Mouse (Mus musculus) midbrain, postnatal 0 days (tissue): ENCODE results near the gene Clk2. TPM values are rescaled to one million over a fixed set of nuclear protein-coding genes. Genes with fewer than 3 reads are reported as not detected.

Experiments
- ATAC-seq: fragments of 200-750 bp; cut with Nextera tagmentation; 2 replicates; pipeline ENCODE4 v1.8.0; 2017; ENCODE audit warnings: moderate number of reproducible peaks, mild to moderate bottlenecking, moderate TSS enrichment, moderate library complexity; ENCODE audit not compliant: low FRiP score
- DNase-seq: peaks from one replicate; pipeline ENCODE4 v3.0.0-alpha.2; 2015; ENCODE audit warnings: low spot score
- H3K27ac ChIP-seq: fragments of 300-500 bp; sonication (generic); 2 replicates; pipeline ENCODE4 v1.5.1; 2014; ENCODE audit warnings: low read depth, mild to moderate bottlenecking, low read length, mixed read lengths
- H3K27me3 ChIP-seq: fragments of 300-500 bp; sonication (generic); 2 replicates; pipeline ENCODE4 v1.6.1; 2014; ENCODE audit warnings: low read length, control low read depth, mixed read lengths; ENCODE audit not compliant: insufficient read depth
- H3K36me3 ChIP-seq: fragments of 300-500 bp; sonication (generic); 2 replicates; pipeline ENCODE4 v1.6.1; 2014; ENCODE audit warnings: low read length, control low read depth, mixed read lengths; ENCODE audit not compliant: insufficient read depth
- H3K4me1 ChIP-seq: fragments of 300-500 bp; sonication (generic); 2 replicates; pipeline ENCODE4 v1.6.1; 2014; ENCODE audit warnings: mild to moderate bottlenecking, control low read depth, antibody characterized with exemption, low read length, mixed read lengths; ENCODE audit not compliant: insufficient read depth
- H3K4me2 ChIP-seq: fragments of 300-500 bp; sonication (generic); 2 replicates; pipeline ENCODE4 v1.6.1; 2014; ENCODE audit warnings: low read depth, mild to moderate bottlenecking, low read length, mixed read lengths; ENCODE audit not compliant: poor library complexity, severe bottlenecking
- H3K4me3 ChIP-seq: fragments of 300-500 bp; sonication (generic); 2 replicates; pipeline ENCODE4 v1.5.1; 2014; ENCODE audit warnings: low read depth, mild to moderate bottlenecking, low read length, moderate library complexity
- H3K9ac ChIP-seq: fragments of 300-500 bp; sonication (generic); replicated peaks from 2 replicates; pipeline ENCODE4 v1.6.1; 2014; ENCODE audit warnings: mild to moderate bottlenecking, low read length, moderate library complexity, mixed read lengths; ENCODE audit not compliant: poor library complexity, severe bottlenecking
- H3K9me3 ChIP-seq: fragments of 300-500 bp; sonication (generic); 2 replicates; pipeline ENCODE4 v1.6.1; 2016; ENCODE audit warnings: low read length, control low read depth
- CTCF ChIP-seq: IDR thresholded peaks from 2 replicates; pipeline ENCODE4 v1.5.1; 2016; ENCODE audit warnings: antibody characterized with exemption, mild to moderate bottlenecking
- WGBS: fragments of 180-500 bp; shearing (Covaris S2); extraction: QIAGEN DNeasy Blood & Tissue Kit; methylation state at CpG from one replicate; pipeline ENCODE4 v1.1.7; 2014; 5-methylcytosine and 5-hydroxymethylcytosine counted together
- polyA plus RNA-seq: library from polyadenylated mRNA; unstranded; fragments of >200 nt; fragmentation: Nextera tagmentation; extraction: Ambion mirVana; gene quantifications from 2 replicates; pipeline ENCODE4 v1.2.1, GENCODE M21; 2015
- total RNA-seq: library from RNA; depleted of rRNA; stranded (reverse); fragments of >200 nt; gene quantifications from 2 replicates; pipeline ENCODE4 v1.2.3, GENCODE M21; 2014

Gene Clk2
- total and polyA plus RNA-seq, 2 experiments from 2014 or later, result 12.6 to 38.9 TPM

DNA sequence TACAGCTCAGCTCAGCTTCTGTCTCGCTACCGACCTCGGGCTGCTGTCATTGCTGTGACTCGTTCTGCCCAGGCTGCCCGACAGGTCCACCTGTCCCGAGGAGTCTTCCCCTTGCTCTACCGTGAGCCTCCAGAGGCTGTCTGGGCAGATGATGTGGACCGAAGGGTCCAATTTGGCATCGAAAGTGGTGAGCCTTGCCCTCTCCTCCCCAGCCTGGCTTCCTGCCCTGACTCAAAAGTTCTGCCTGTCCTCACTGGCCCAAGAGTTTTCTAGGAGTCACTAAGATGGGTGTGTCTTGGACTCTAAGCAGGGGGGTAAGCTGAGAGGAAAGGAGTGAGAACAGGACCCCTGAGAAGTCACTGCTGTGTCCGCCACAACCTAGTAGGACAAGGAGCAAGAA is 19.8 kb upstream of the Clk2 start:
- Histone ChIP-seq H3K36me3 (no peaks in the 10 kb centered on the region), H3K4me1 (no peaks in the 10 kb centered on the region), H3K4me2 (no peak overlapping the region), H3K9me3 (no peaks in the 10 kb centered on the region), H3K27ac (no peak overlapping the region), H3K27me3 (no peaks in the 10 kb centered on the region), H3K9ac (no peak overlapping the region), H3K4me3 (no peak overlapping the region)
- 85% methylated on average over 10 of the region's 10 CpGs for WGBS
- TF ChIP-seq CTCF, result no peak
- DNase-seq, result no peak
- no peak for ATAC-seq

DNA sequence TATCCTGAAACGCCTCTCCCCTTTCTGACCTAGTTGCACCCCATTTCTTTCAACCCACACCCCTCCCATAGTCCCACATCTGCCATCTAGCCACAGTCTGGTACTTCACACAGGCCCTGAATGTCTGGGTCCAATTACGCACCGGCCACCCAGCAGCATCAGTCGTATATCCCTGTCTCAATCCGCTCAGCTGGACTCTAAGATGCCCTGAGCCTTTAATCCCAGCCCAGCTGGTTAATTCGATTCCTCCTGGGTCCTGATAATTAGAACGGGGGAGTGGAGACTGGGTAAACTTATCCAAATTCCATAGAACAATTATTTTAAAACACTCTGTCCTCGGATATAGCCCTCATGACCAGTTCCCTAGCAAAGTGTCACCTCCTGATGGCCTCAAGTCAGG is 19.0 kb upstream of the Clk2 start:
- 24% methylated on average over 8 of the region's 8 CpGs for WGBS
- Histone ChIP-seq H3K27me3 (no peaks in the 10 kb centered on the region), H3K4me3 (no peak overlapping the region), H3K27ac (no peak overlapping the region), H3K36me3 (peaks cover 4% of the 10 kb centered on the region), H3K4me2 (no peak overlapping the region), H3K4me1 (no peaks in the 10 kb centered on the region), H3K9me3 (no peaks in the 10 kb centered on the region), H3K9ac (no peak overlapping the region)
- no peak for TF ChIP-seq CTCF
- DNase-seq (no peak), ATAC-seq (no peak)

DNA sequence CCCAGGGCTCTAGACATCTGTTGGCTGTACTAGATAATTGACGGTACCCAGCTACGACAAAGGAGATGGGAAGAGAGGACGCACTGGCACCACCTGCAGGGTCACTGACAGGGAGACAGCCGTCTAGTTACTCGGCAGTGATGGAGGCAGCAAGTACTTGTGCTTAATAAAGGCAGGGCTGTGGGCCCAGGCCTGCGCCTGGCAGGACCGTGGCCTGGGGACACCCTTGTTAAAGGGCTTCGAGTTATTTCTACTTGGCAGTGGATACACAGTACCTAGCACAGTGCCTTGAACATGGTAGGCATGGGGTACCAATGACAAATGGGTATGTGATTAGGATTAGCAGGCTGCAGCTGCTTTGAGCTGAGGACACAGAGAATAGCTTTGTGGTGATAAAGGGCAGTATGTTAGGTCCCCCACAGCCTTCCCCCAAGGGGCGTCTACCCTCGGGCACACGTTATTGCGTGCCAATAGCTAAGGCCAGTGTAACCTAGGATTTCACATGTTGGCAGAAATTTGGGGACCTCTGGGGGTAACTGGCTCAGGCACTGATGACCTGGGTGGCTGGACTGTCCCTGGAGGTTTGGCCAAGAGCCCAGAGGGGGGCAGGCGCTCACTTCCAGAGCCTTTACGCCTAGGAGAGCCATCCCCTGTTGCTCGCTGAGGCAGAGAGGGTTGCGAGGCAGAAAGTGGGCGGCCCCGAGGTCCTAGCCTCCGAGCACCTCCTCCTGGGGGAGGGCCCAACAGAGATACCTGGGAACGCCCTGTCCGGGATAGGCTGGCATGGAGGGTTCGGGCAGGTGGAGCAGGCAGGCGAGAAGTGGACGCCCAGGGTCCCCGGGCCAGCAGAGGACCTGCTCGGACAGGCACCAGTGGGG is 17.3 kb upstream of the Clk2 start:
- no peak overlapping the region for H3K9ac ChIP-seq
- H3K27me3 ChIP-seq, result no peaks in the 10 kb centered on the region
- H3K4me1 ChIP-seq, result no peaks in the 10 kb centered on the region
- H3K36me3 ChIP-seq, result peaks cover 12% of the 10 kb centered on the region
- no peak overlapping the region for H3K4me2 ChIP-seq
- no peak for ATAC-seq
- DNase-seq, result no peak
- no peaks in the 10 kb centered on the region for H3K9me3 ChIP-seq
- H3K4me3 ChIP-seq, result no peak overlapping the region
- no peak overlapping the region for H3K27ac ChIP-seq
- TF ChIP-seq CTCF, result peak; percentile 25; the same call in 1 of the 2 replicates
- WGBS, result 28% methylated on average over 26 of the region's 26 CpGs

DNA sequence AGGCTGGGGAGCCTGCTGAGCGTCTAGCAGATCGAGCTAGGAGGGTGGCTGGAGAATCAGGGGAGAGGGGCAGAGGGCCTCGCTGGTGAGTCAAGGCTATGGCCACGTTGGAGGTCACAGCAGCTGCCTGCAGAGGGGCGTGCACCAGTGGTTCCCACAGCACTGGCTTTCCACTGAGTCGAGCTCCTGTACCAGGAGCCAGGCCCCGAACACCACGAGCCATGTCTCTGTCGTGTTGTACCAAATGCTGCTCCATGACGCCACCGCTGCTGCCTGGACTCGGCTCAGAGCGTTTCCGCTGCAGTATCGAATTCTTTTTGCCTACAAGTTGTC is 16.6 kb upstream of the Clk2 start:
- Histone ChIP-seq H3K27me3 (no peaks in the 10 kb centered on the region), H3K27ac (no peak overlapping the region), H3K9me3 (no peaks in the 10 kb centered on the region), H3K9ac (no peak overlapping the region), H3K4me2 (no peak overlapping the region), H3K36me3 (peaks cover 12% of the 10 kb centered on the region), H3K4me1 (no peaks in the 10 kb centered on the region), H3K4me3 (no peak overlapping the region)
- WGBS, result 19% methylated on average over 15 of the region's 15 CpGs
- TF ChIP-seq CTCF, result no peak
- DNase-seq (no peak), ATAC-seq (no peak)

DNA sequence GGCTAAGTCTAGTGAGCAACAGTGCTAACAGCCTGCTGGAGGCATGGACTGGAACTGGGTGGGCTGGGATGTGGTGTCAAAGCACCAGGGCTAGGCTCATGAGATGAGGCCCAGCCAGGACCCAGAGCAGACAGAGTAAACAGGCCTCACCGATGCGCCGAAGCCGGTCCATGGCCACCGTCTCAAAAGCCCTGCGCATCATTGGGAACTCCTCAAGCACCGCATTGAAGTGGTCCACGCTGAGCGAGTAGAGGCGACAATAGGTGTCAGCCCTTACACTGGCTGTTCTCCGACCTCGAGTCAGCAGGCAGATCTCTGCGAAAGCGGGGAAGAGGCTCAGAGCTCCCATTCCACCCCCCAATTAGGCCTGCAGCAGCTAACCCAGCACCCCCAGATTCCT is 16.0 kb upstream of the Clk2 start:
- ATAC-seq, result no peak
- Histone ChIP-seq H3K9ac (no peak overlapping the region), H3K36me3 (peaks cover 12% of the 10 kb centered on the region), H3K27ac (no peak overlapping the region), H3K4me2 (no peak overlapping the region), H3K4me3 (no peak overlapping the region), H3K27me3 (no peaks in the 10 kb centered on the region), H3K4me1 (no peaks in the 10 kb centered on the region), H3K9me3 (no peaks in the 10 kb centered on the region)
- WGBS, result 72% methylated on average over 14 of the region's 14 CpGs
- DNase-seq, result no peak
- no peak for TF ChIP-seq CTCF

DNA sequence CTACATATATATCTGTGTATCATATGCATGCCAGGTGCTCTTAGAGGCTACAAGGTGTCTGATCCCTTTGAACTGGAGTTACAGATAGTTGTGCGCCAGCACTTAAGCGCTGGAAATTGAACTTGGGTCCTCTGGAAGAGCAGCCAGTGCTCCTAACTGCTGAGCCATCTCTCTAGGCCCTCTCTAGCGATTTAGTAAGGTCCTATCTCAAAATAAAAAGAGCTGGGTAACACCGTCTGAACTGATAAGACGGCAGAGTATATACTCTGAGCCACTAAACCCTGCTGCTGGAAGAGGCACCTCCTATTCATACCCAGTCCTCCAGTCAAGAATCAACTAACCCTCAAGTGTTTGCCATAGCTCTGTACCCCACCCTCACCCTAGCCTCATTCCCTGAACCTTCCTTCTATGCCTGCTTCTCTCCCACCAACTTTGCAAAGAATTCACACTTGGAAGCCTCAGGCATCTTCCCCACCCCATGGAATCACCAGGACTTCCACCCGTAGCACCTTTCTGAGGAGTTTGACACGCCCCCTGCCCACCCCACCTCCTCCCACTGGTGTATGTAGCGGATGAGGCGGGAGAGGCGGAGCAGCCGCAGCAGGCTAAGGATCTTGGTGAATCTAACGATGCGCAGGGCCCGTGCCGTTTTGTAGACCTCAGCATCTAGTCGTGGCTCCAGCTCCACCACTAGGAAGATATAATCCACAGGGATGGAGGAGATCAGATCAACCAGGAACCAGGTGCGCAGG is 12.3 kb upstream of the Clk2 start:
- no peak for TF ChIP-seq CTCF
- Histone ChIP-seq H3K4me1 (no peaks in the 10 kb centered on the region), H3K9ac (no peak overlapping the region), H3K36me3 (peaks cover 12% of the 10 kb centered on the region), H3K27me3 (no peaks in the 10 kb centered on the region), H3K4me2 (no peak overlapping the region), H3K4me3 (no peak overlapping the region), H3K27ac (no peak overlapping the region), H3K9me3 (no peaks in the 10 kb centered on the region)
- WGBS, result 72% methylated on average over 17 of the region's 17 CpGs
- DNase-seq (no peak), ATAC-seq (no peak)
